Mouse (Mus musculus) kidney, postnatal 10 days (tissue): Measurements from ENCODE around the gene Vav2.
A peak's percentile ranks its signal among the peaks of the same experiment; 100 is the strongest.

ENCODE experiments used
- DNase-seq: peaks from one replicate; pipeline ENCODE4 v3.0.0; 2021; ENCODE audit warnings: mixed read lengths

Gene Vav2

GRCm38 (mm10) chr2:27247487-27247863 lies 179.4 kb downstream of the Vav2 start:
- DNase-seq = no peak

- DNase-seq = peak; percentile 97
These were observed 179.9 kb downstream of the Vav2 start for GRCm38 (mm10) chr2:27246712-27247486.

DNA sequence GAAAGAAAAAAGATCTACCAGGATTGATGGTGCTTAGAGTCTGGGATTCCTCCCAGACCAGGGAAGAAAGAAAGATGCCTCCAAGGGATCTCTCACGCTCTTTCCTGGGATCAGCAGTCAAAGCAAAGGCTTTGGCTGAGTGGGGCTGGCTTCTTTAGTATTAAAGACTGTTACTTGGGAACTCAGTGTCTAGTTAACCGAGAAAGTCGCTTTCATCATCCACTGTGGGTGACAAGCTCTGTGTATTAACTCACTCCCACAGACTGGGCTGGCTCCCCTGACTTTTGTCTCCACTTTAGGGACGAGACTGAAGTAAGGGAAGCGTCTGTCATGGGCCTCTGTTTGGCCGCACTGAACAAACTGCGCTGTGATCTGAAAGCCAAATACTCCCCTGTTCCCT lies 180.9 kb downstream of the Vav2 start:
- no peak for DNase-seq

GRCm38 (mm10) chr2:27237342-27237741 lies 189.5 kb downstream of the Vav2 start:
- DNase-seq = peak; percentile 78

- peak; percentile 86 for DNase-seq
These were observed 191.1 kb downstream of the Vav2 start for GRCm38 (mm10) chr2:27235729-27236128.

- peak; percentile 37 for DNase-seq
These were observed 194.5 kb downstream of the Vav2 start for GRCm38 (mm10) chr2:27232376-27232775.

DNA sequence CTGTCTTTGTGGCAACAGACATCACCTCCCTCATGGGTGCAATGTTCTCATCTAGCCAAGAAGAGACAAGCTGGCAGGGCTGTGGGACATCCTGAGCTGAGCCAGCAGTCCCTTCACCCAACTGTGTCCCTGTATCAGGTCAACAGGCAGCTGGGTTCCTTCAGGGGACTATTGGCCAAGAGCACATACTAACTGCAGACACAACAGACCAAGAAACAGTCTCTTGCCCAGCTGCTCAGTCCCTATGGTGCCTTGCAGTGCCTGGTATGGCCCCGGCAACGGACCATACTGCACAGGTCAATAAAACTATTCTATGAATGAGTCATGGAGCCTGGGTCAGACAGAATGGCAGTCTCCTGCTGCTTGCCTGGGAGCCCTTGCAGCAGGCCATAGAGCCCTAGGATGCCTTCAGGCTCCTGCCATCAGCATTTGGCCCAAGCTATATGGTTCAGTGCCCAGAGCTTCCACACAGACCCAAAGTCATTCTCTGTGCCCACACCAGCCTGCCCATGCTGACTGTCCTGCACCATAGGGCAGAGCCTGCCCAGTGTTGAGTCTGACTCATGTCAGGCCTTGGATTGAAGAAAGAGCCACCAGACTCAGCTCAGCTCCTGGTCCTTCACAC lies 197.2 kb downstream of the Vav2 start:
- DNase-seq = no peak

DNA sequence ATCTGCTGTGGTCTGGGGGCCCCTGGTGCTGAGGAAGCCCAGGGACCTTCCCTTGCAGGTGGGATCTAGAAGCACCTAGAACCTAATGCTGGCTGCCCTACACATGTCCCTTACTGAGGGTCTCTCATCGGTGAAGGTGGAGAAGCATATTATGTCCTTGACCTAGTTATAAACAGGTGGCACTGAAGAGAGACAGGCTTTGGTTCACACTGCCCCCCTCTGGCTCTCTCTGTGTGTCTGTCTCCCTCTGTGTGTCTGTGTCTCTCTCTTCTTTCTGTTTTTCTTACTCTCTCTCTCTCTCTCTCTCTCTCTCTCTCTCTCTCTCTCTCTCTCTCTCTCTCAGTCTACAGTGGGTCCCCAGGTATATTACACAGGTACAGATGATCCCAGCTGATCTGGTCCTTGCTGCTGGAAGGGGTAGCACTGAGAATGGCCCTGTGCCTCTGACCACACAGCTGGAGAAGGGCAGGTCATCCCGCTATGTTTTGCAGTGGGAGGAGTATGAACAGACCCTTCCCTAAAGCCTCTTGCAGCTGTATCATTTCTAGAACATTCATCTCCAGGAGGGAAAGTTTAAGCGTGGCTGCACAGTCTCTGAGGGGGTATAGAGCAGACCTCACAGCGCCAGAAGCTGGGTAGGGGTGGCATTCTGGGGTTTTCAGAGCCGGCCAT lies 197.9 kb downstream of the Vav2 start:
- no peak for DNase-seq

GRCm38 (mm10) chr2:27226572-27226971 lies 200.3 kb downstream of the Vav2 start:
- no peak for DNase-seq

- DNase-seq = no peak
These were observed 203.8 kb downstream of the Vav2 start for GRCm38 (mm10) chr2:27223012-27223421.

DNA sequence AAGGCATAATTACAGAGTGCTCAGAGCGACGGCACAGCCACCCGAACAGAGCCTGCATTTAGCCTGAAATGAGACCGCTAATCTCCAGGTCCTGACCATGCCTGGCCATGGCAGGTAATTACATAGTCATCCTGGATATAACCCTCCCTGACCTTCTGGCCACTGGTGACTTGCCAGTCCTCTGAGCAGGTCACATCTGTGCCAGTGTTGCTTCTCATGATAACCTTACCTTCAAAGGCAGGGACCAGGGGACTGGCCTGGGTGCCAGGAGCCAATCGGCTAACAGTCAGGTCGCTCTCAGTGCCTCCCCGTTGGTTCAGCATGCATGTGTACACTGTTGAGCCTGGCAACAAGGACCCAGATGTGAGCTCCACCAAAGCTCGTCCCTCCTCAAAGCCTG lies 208.3 kb downstream of the Vav2 start:
- no peak for DNase-seq

- DNase-seq = no peak
These were observed 208.7 kb downstream of the Vav2 start for GRCm38 (mm10) chr2:27218121-27218544.

DNA sequence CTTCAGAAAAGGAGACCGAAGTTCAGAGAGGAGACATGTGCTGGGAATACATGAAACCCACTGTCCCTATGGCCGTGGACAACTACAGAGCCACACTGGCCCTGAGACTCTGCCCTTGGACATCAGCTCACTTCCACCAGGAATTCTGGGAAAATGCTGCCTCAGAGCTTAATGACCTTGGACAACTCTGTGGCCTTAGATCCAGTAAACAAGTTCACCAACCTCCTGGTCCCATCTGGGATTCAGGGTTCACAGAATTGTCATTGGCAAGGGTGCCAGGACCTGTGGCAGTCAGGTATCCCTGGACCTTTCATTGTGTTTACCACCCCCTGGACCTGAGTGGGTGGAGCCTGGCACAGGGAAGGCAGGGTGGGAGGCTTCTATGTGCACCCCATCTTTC lies 211.3 kb downstream of the Vav2 start:
- no peak for DNase-seq
